Mouse (Mus musculus) spleen, adult 2 months (tissue): ENCODE data around the gene H2-D1. TPM values are rescaled to one million over a fixed set of nuclear protein-coding genes. Genes with fewer than 3 reads are reported as not detected.

Experiments used
- DNase-seq, 2 experiments: peaks; one replicate each; pipeline versions ENCODE4 v3.0.0 to v3.0.0-alpha.2; 2012 to 2021; ENCODE audit warnings: low spot score in 2 of 2, low read depth in 1 of 2
- H3K27ac ChIP-seq: fragments of 200-500 bp; 2 replicates; pipeline ENCODE4 v1.5.1; 2012; ENCODE audit warnings: low read length, inconsistent platforms; ENCODE audit not compliant: insufficient read depth
- H3K27me3 ChIP-seq: fragments of 200-500 bp; 2 replicates; pipeline ENCODE4 v1.6.1; 2012; ENCODE audit warnings: mild to moderate bottlenecking, moderate library complexity, low read length, inconsistent platforms; ENCODE audit not compliant: control insufficient read depth, insufficient read depth
- H3K36me3 ChIP-seq: fragments of 200-500 bp; 2 replicates; pipeline ENCODE4 v1.6.1; 2012; ENCODE audit warnings: mild to moderate bottlenecking, low read length, inconsistent platforms; ENCODE audit not compliant: control insufficient read depth, insufficient read depth
- H3K4me1 ChIP-seq: fragments of 200-500 bp; 2 replicates; pipeline ENCODE4 v1.6.1; 2011; ENCODE audit warnings: inconsistent platforms; ENCODE audit not compliant: control insufficient read depth, insufficient read depth, insufficient read length
- H3K4me3 ChIP-seq: fragments of 200-500 bp; 2 replicates; pipeline ENCODE4 v1.5.1; 2011; ENCODE audit warnings: mild to moderate bottlenecking, inconsistent platforms; ENCODE audit not compliant: insufficient read depth, insufficient read length; ENCODE audit errors: extremely low read depth
- CTCF ChIP-seq: fragments of 200-500 bp; IDR thresholded peaks from 2 replicates; pipeline ENCODE4 v1.5.1; 2011; ENCODE audit warnings: mild to moderate bottlenecking, inconsistent platforms; ENCODE audit not compliant: insufficient read depth, insufficient read length, insufficient replicate concordance; ENCODE audit errors: extremely low read depth
- POLR2A ChIP-seq: fragments of 200-500 bp; IDR thresholded peaks from 2 replicates; pipeline ENCODE4 v1.6.1; 2011; ENCODE audit warnings: low read depth, low read length, inconsistent platforms
- WGBS: fragments of 180-500 bp; shearing (Covaris S2); methylation state at CpG from one replicate; pipeline ENCODE4 v1.1.7; 2018; 5-methylcytosine and 5-hydroxymethylcytosine counted together
- polyA plus RNA-seq: library from polyadenylated mRNA; depleted of rRNA; stranded (reverse); fragments of >200 nt; gene quantifications from 2 replicates; pipeline ENCODE4 v1.2.3, GENCODE M21; 2012

H2-D1 gene
- polyA plus RNA-seq, 1 experiment, result 1,148 TPM

DNA sequence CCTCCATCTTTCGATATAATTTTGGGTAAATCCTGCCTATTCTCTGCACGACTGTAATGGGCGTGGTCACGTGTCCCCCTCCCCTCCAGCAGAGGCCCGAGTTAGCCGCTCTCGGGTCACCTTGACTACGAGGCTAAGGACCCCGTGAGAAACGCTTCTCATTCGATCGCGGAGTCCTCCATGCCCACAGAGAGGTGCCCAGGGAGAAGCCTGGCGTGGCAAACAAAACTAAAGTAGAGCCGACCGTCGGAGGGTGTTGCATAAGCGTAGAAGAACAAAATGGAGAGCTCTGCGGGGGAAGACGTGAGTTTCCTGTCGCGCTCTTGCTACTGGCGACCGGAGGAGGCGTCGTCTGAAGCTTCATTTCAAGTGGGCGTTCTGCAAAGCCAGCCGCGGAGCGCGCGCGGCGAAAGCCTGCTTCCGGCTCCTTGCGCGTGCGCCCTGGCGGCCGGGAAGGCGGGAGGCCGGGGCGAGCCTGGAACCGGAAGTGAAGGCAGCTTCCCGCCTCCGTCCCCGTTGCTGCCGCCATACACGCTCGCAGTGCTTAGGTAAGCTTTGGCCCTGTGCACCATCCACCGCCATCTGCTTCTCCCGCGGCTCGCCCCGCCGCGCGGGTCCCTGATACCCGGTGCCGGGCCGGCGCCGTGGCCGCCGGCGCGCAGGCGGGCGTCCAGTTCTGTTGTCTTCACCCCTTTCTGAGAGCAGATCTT is 21.1 kb upstream of the H2-D1 start, which contains the start of gene Ddx39b:
TSS of gene Ddx39b (plus strand) at position 442 of the 710 bp plus-strand sequence.
- no peaks in the 10 kb centered on the region for H3K27me3 ChIP-seq
- under 1% methylated on average over 69 of the region's 69 CpGs for WGBS
- H3K4me1 ChIP-seq, result peaks cover 7% of the 10 kb centered on the region; the same call in 1 of the 2 replicates
- peak within 1 kb of the TSS; percentile 87 for H3K4me3 ChIP-seq
- peaks cover 22% of the 10 kb centered on the region for H3K36me3 ChIP-seq
- peak; percentile 85 for TF ChIP-seq POLR2A
- no peak for TF ChIP-seq CTCF
- peak within 1 kb of the TSS; percentile 100 for H3K27ac ChIP-seq
- DNase-seq, result peak; percentile 94 to 95

GRCm38 (mm10) chr17:35242015-35242941 is 20.3 kb upstream of the H2-D1 start:
- Histone ChIP-seq H3K27ac (peak overlapping the region; percentile 100), H3K4me1 (peaks cover 6% of the 10 kb centered on the region; the same call in 1 of the 2 replicates), H3K4me3 (peak overlapping the region; percentile 87), H3K36me3 (peaks cover 29% of the 10 kb centered on the region), H3K27me3 (no peaks in the 10 kb centered on the region)
- DNase-seq, result peak in 1 of 2 experiments; percentile 57
- TF ChIP-seq POLR2A (no peak), CTCF (no peak)
- WGBS, result under 1% methylated on average over 55 of the region's 55 CpGs

GRCm38 (mm10) chr17:35243086-35243485 is 19.4 kb upstream of the H2-D1 start:
- H3K27me3 ChIP-seq, result no peaks in the 10 kb centered on the region
- TF ChIP-seq POLR2A (no peak), CTCF (peak; percentile 5; the same call in 1 of the 2 replicates)
- H3K27ac ChIP-seq, result peak overlapping the region; percentile 100; the same call in 1 of the 2 replicates
- no peak for DNase-seq
- H3K4me1 ChIP-seq, result peaks cover 6% of the 10 kb centered on the region; the same call in 1 of the 2 replicates
- peak overlapping the region; percentile 87 for H3K4me3 ChIP-seq
- peaks cover 36% of the 10 kb centered on the region for H3K36me3 ChIP-seq
- WGBS, result 5% methylated on average over 16 of the region's 16 CpGs

GRCm38 (mm10) chr17:35244999-35245398 is 17.5 kb upstream of the H2-D1 start:
- DNase-seq, result no peak
- Histone ChIP-seq H3K27ac (no peak overlapping the region), H3K4me1 (peaks cover 6% of the 10 kb centered on the region; the same call in 1 of the 2 replicates), H3K36me3 (peaks cover 52% of the 10 kb centered on the region), H3K27me3 (no peaks in the 10 kb centered on the region), H3K4me3 (no peak overlapping the region)
- WGBS, result 68% methylated on average over 2 of the region's 2 CpGs
- TF ChIP-seq CTCF, result no peak
- TF ChIP-seq POLR2A, result no peak

GRCm38 (mm10) chr17:35245731-35246623 is 16.6 kb upstream of the H2-D1 start:
- H3K27ac ChIP-seq, result no peak overlapping the region

GRCm38 (mm10) chr17:35247144-35247543 is 15.4 kb upstream of the H2-D1 start:
- WGBS, result 87% methylated on average over 7 of the region's 7 CpGs
- no peak overlapping the region for H3K4me3 ChIP-seq

More at GRCm38 (mm10) chr17:35245731-35246623, 16.6 kb upstream of the H2-D1 start:
- peaks cover 4% of the 10 kb centered on the region; the same call in 1 of the 2 replicates for H3K4me1 ChIP-seq
- DNase-seq, result peak in 1 of 2 experiments; percentile 20
- peak; percentile 3; the same call in 1 of the 2 replicates for TF ChIP-seq CTCF
- no peak for TF ChIP-seq POLR2A
- H3K27me3 ChIP-seq, result no peaks in the 10 kb centered on the region
- H3K36me3 ChIP-seq, result peaks cover 57% of the 10 kb centered on the region
- 62% methylated on average over 15 of the region's 15 CpGs for WGBS
- H3K4me3 ChIP-seq, result no peak overlapping the region

More at GRCm38 (mm10) chr17:35247144-35247543, 15.4 kb upstream of the H2-D1 start:
- Histone ChIP-seq H3K4me1 (peaks cover 4% of the 10 kb centered on the region; the same call in 1 of the 2 replicates), H3K36me3 (peaks cover 64% of the 10 kb centered on the region), H3K27me3 (no peaks in the 10 kb centered on the region), H3K27ac (no peak overlapping the region)
- TF ChIP-seq CTCF (no peak), POLR2A (no peak)
- no peak for DNase-seq
